Mouse (Mus musculus) thymus, adult 2 months (tissue): ENCODE data around the gene Snrpc.

Experiments used
- CTCF ChIP-seq: fragments of 200-500 bp; IDR thresholded peaks from 2 replicates; pipeline ENCODE4 v1.5.1; 2012; ENCODE audit warnings: mild to moderate bottlenecking, control low read depth, low read length, moderate library complexity, borderline replicate concordance; ENCODE audit not compliant: control insufficient read depth, poor library complexity, insufficient read depth; ENCODE audit errors: extremely low read depth
- POLR2A ChIP-seq: fragments of 200-500 bp; IDR thresholded peaks from 2 replicates; pipeline ENCODE4 v1.6.1; 2012; ENCODE audit warnings: mild to moderate bottlenecking, low read length, control low read depth, moderate library complexity; ENCODE audit not compliant: control insufficient read depth, poor library complexity, insufficient read depth; ENCODE audit errors: extremely low read depth

GRCm38 (mm10) chr17:27857649-27858475 lies 19.9 kb downstream of the Snrpc start:
- no peak for TF ChIP-seq CTCF
- no peak for TF ChIP-seq POLR2A
